Mouse (Mus musculus): Measurements from ENCODE around the gene Eif2b4. TPM values are rescaled to one million over a fixed set of nuclear protein-coding genes. Genes with fewer than 3 reads are reported as not detected.

The Eif2b4 gene
- polyA plus RNA-seq, 1 experiment = 60.2 TPM

GRCm38 (mm10) chr5:31188223-31188840 lies 4.9 kb downstream of the Eif2b4 start:
- TF ChIP-seq TCF12 (IDR thresholded peaks at IDR 0.05; ENCODE audit: insufficient read depth, poor library complexity, severe bottlenecking) (no peak), TCF3 (IDR thresholded peaks at IDR 0.05; ENCODE audit: insufficient read length, low read depth) (no peak), REST (IDR thresholded peaks at IDR 0.05; ENCODE audit: insufficient read depth, insufficient read length) (no peak), MAX (IDR thresholded peaks at IDR 0.05; ENCODE audit: low read depth) (no peak), POLR2AphosphoS2 (IDR thresholded peaks at IDR 0.05; ENCODE audit: insufficient read length, low read depth) (no peak), CEBPB (IDR thresholded peaks at IDR 0.05; ENCODE audit: insufficient read depth, poor library complexity, severe bottlenecking) (no peak), POLR2A (IDR thresholded peaks at IDR 0.05; ENCODE audit: insufficient read length, low read depth) (no peak), MYOG (IDR thresholded peaks at IDR 0.05; ENCODE audit: control insufficient read depth in 1 of 3, insufficient read depth in 1 of 3, insufficient read length in 2 of 3, low read depth in 2 of 3) (no peak), E2F4 (IDR thresholded peaks at IDR 0.05; ENCODE audit: insufficient read depth) (no peak), SRF (IDR thresholded peaks at IDR 0.05; ENCODE audit: control insufficient read depth, insufficient read length, low read depth) (no peak), MYOD1 (IDR thresholded peaks at IDR 0.05; ENCODE audit: control insufficient read depth in 1 of 3, insufficient read length in 2 of 3, low read depth in 2 of 3) (no peak), USF1 (IDR thresholded peaks at IDR 0.05; ENCODE audit: low read depth) (no peak)
- Histone ChIP-seq H3K27me3 (ENCODE audit: control insufficient read depth, insufficient read depth, insufficient read length) (no peaks in the 10 kb centered on the region), H3ac (ENCODE audit: control insufficient read depth, insufficient read length) (no peak overlapping the region), H3K4me2 (ENCODE audit: low read depth) (no peak overlapping the region), H3K36me3 (ENCODE audit: control insufficient read depth, insufficient read depth) (peaks cover 9% of the 10 kb centered on the region), H3K4me3 (no peak overlapping the region), H3K79me2 (ENCODE audit: control insufficient read depth, insufficient read depth) (no peaks in the 10 kb centered on the region)

- no peak overlapping the region for H3K4me3 ChIP-seq
- H3K36me3 ChIP-seq (ENCODE audit: control insufficient read depth, insufficient read depth) = peaks cover 9% of the 10 kb centered on the region
- TF ChIP-seq MYOD1 (IDR thresholded peaks at IDR 0.05; ENCODE audit: control insufficient read depth in 1 of 3, insufficient read length in 2 of 3, low read depth in 2 of 3) = no peak
- TF ChIP-seq REST (IDR thresholded peaks at IDR 0.05; ENCODE audit: insufficient read depth, insufficient read length) = no peak
- TF ChIP-seq POLR2A (IDR thresholded peaks at IDR 0.05; ENCODE audit: insufficient read length, low read depth) = no peak
- no peak for TF ChIP-seq SRF (IDR thresholded peaks at IDR 0.05; ENCODE audit: control insufficient read depth, insufficient read length, low read depth)
- TF ChIP-seq CEBPB (IDR thresholded peaks at IDR 0.05; ENCODE audit: insufficient read depth, poor library complexity, severe bottlenecking) = no peak
- TF ChIP-seq POLR2AphosphoS2 (IDR thresholded peaks at IDR 0.05; ENCODE audit: insufficient read length, low read depth) = no peak
- no peak for TF ChIP-seq TCF12 (IDR thresholded peaks at IDR 0.05; ENCODE audit: insufficient read depth, poor library complexity, severe bottlenecking)
- no peak for TF ChIP-seq MYOG (IDR thresholded peaks at IDR 0.05; ENCODE audit: control insufficient read depth in 1 of 3, insufficient read depth in 1 of 3, insufficient read length in 2 of 3, low read depth in 2 of 3)
- TF ChIP-seq TCF3 (IDR thresholded peaks at IDR 0.05; ENCODE audit: insufficient read length, low read depth) = no peak
- TF ChIP-seq MAX (IDR thresholded peaks at IDR 0.05; ENCODE audit: low read depth) = no peak
- H3K79me2 ChIP-seq (ENCODE audit: control insufficient read depth, insufficient read depth) = peaks cover 10% of the 10 kb centered on the region
- no peak overlapping the region for H3K4me2 ChIP-seq (ENCODE audit: low read depth)
- H3K27me3 ChIP-seq (ENCODE audit: control insufficient read depth, insufficient read depth, insufficient read length) = no peaks in the 10 kb centered on the region
- H3ac ChIP-seq (ENCODE audit: control insufficient read depth, insufficient read length) = no peak overlapping the region
Observed at GRCm38 (mm10) chr5:31183678-31184077, 9.6 kb downstream of the Eif2b4 start.

- Histone ChIP-seq H3K4me2 (ENCODE audit: low read depth) (no peak overlapping the region), H3K36me3 (ENCODE audit: control insufficient read depth, insufficient read depth) (no peaks in the 10 kb centered on the region), H3ac (ENCODE audit: control insufficient read depth, insufficient read length) (no peak overlapping the region), H3K27me3 (ENCODE audit: control insufficient read depth, insufficient read depth, insufficient read length) (no peaks in the 10 kb centered on the region), H3K79me2 (ENCODE audit: control insufficient read depth, insufficient read depth) (peaks cover 34% of the 10 kb centered on the region), H3K4me3 (peak overlapping the region; percentile 92)
- TF ChIP-seq MAX (IDR thresholded peaks at IDR 0.05; ENCODE audit: low read depth) (no peak), TCF12 (IDR thresholded peaks at IDR 0.05; ENCODE audit: insufficient read depth, poor library complexity, severe bottlenecking) (no peak), POLR2A (IDR thresholded peaks at IDR 0.05; ENCODE audit: insufficient read length, low read depth) (no peak)
Observed at GRCm38 (mm10) chr5:31181183-31181770, 12.0 kb downstream of the Eif2b4 start.

- Histone ChIP-seq H3K79me2 (ENCODE audit: control insufficient read depth, insufficient read depth) (peaks cover 47% of the 10 kb centered on the region), H3ac (ENCODE audit: control insufficient read depth, insufficient read length) (peak within 1 kb of the TSS; percentile 80), H3K4me3 (peak within 1 kb of the TSS; percentile 92), H3K4me2 (ENCODE audit: low read depth) (peak within 1 kb of the TSS; percentile 95), H3K36me3 (ENCODE audit: control insufficient read depth, insufficient read depth) (no peaks in the 10 kb centered on the region), H3K27me3 (ENCODE audit: control insufficient read depth, insufficient read depth, insufficient read length) (no peaks in the 10 kb centered on the region)
- TF ChIP-seq CEBPB (IDR thresholded peaks at IDR 0.05; ENCODE audit: insufficient read depth, poor library complexity, severe bottlenecking) = no peak
- no peak for TF ChIP-seq MAX (IDR thresholded peaks at IDR 0.05; ENCODE audit: low read depth)
- TF ChIP-seq TCF3 (IDR thresholded peaks at IDR 0.05; ENCODE audit: insufficient read length, low read depth) = no peak
- TF ChIP-seq MYOD1 (IDR thresholded peaks at IDR 0.05; ENCODE audit: control insufficient read depth in 1 of 3, insufficient read length in 2 of 3, low read depth in 2 of 3) = no peak
- no peak for TF ChIP-seq SRF (IDR thresholded peaks at IDR 0.05; ENCODE audit: control insufficient read depth, insufficient read length, low read depth)
- TF ChIP-seq REST (IDR thresholded peaks at IDR 0.05; ENCODE audit: insufficient read depth, insufficient read length) = no peak
- no peak for TF ChIP-seq USF1 (IDR thresholded peaks at IDR 0.05; ENCODE audit: low read depth)
- peak; percentile 90 for TF ChIP-seq POLR2A (IDR thresholded peaks at IDR 0.05; ENCODE audit: insufficient read length, low read depth)
- peak; percentile 79 for TF ChIP-seq E2F4 (IDR thresholded peaks at IDR 0.05; ENCODE audit: insufficient read depth)
- no peak for TF ChIP-seq TCF12 (IDR thresholded peaks at IDR 0.05; ENCODE audit: insufficient read depth, poor library complexity, severe bottlenecking)
- peak in 1 of 3 experiments; percentile 2 for TF ChIP-seq MYOG (IDR thresholded peaks at IDR 0.05; ENCODE audit: control insufficient read depth in 1 of 3, insufficient read depth in 1 of 3, insufficient read length in 2 of 3, low read depth in 2 of 3)
- TF ChIP-seq POLR2AphosphoS2 (IDR thresholded peaks at IDR 0.05; ENCODE audit: insufficient read length, low read depth) = peak; percentile 78
Observed at GRCm38 (mm10) chr5:31179766-31180630, 13.2 kb downstream of the Eif2b4 start, which contains the start of the genes Gm29609 and Gtf3c2. Gene Gm29609, minus strand, starts transcription at chr5:31179911. Gene Gtf3c2, minus strand, starts transcription at chr5:31180144.

All from myocyte (in vitro differentiated cells).